Mouse (Mus musculus): ENCODE data around the gene Tmem63a. TPM values are rescaled to one million over a fixed set of nuclear protein-coding genes. Genes with fewer than 3 reads are reported as not detected.

The Tmem63a gene
- polyA plus RNA-seq, 2 experiments, result 4.6 to 6.8 TPM

GRCm38 (mm10) chr1:180990671-180991070 lies 48.5 kb downstream of the Tmem63a start:
- TF ChIP-seq CTCF (IDR thresholded peaks at IDR 0.05; ENCODE audit: low read depth), result no peak
- TF ChIP-seq EP300 (IDR thresholded peaks at IDR 0.05; ENCODE audit: low read depth), result no peak
- Histone ChIP-seq H3K27me3 (ENCODE audit: control insufficient read depth, insufficient read depth, low read length) (no peaks in the 10 kb centered on the region), H3K4me1 (replicated peaks; ENCODE audit: control insufficient read depth in 2 of 2, insufficient read depth in 2 of 2, low read length in 1 of 2) (no peaks in the 10 kb centered on the region), H3K36me3 (replicated peaks; ENCODE audit: control insufficient read depth, insufficient read depth, low read depth) (no peaks in the 10 kb centered on the region), H3K9ac (replicated peaks) (no peak overlapping the region), H3K9me3 (ENCODE audit: control insufficient read depth, low read length) (peaks cover 2% of the 10 kb centered on the region), H3K4me2 (ENCODE audit: low read depth) (no peak overlapping the region), H3K27ac (no peak overlapping the region), H3K4me3 (ENCODE audit: insufficient read depth in 1 of 2, low read depth in 2 of 2, low read length in 2 of 2) (no peak overlapping the region)
- ATAC-seq (ENCODE audit: insufficient read depth) (no peak), DNase-seq (ENCODE audit: low read depth in 3 of 3, low spot score in 3 of 3) (no peak)
- WGBS (ENCODE audit: insufficient replicate concordance), result 40% methylated on average over 3 of the region's 3 CpGs

- no peaks in the 10 kb centered on the region for H3K36me3 ChIP-seq (replicated peaks; ENCODE audit: control insufficient read depth, insufficient read depth, low read depth)
- no peak overlapping the region for H3K4me2 ChIP-seq (ENCODE audit: low read depth)
- peak in 2 of 3 experiments; percentile 30 to 39 for DNase-seq (ENCODE audit: low read depth in 3 of 3, low spot score in 3 of 3)
- H3K4me3 ChIP-seq (ENCODE audit: insufficient read depth in 1 of 2, low read depth in 2 of 2, low read length in 2 of 2), result no peak overlapping the region
- no peaks in the 10 kb centered on the region for H3K27me3 ChIP-seq (ENCODE audit: control insufficient read depth, insufficient read depth, low read length)
- no peak overlapping the region for H3K9ac ChIP-seq (replicated peaks)
- H3K27ac ChIP-seq, result no peak overlapping the region
- WGBS (ENCODE audit: insufficient replicate concordance), result 34% methylated on average over 3 of the region's 3 CpGs
- no peaks in the 10 kb centered on the region for H3K9me3 ChIP-seq (ENCODE audit: control insufficient read depth, low read length)
- H3K4me1 ChIP-seq (replicated peaks; ENCODE audit: control insufficient read depth in 2 of 2, insufficient read depth in 2 of 2, low read length in 1 of 2), result no peaks in the 10 kb centered on the region
- ATAC-seq (ENCODE audit: insufficient read depth), result no peak
- TF ChIP-seq CTCF (IDR thresholded peaks at IDR 0.05; ENCODE audit: low read depth) (peak; percentile 71), EP300 (IDR thresholded peaks at IDR 0.05; ENCODE audit: low read depth) (no peak)
Observed at GRCm38 (mm10) chr1:180992142-180992541, 50.0 kb downstream of the Tmem63a start.

- Histone ChIP-seq H3K9me3 (ENCODE audit: control insufficient read depth, low read length) (no peaks in the 10 kb centered on the region), H3K4me3 (ENCODE audit: insufficient read depth in 1 of 2, low read depth in 2 of 2, low read length in 2 of 2) (no peak overlapping the region), H3K27me3 (ENCODE audit: control insufficient read depth, insufficient read depth, low read length) (no peaks in the 10 kb centered on the region), H3K4me2 (ENCODE audit: low read depth) (no peak overlapping the region), H3K9ac (replicated peaks) (no peak overlapping the region), H3K36me3 (replicated peaks; ENCODE audit: control insufficient read depth, insufficient read depth, low read depth) (no peaks in the 10 kb centered on the region), H3K4me1 (replicated peaks; ENCODE audit: control insufficient read depth in 2 of 2, insufficient read depth in 2 of 2, low read length in 1 of 2) (peaks cover 0 to 2% of the 10 kb centered on the region in 2 experiments; a peak in 1 of 4 replicates), H3K27ac (no peak overlapping the region)
- TF ChIP-seq EP300 (IDR thresholded peaks at IDR 0.05; ENCODE audit: low read depth) (no peak), CTCF (IDR thresholded peaks at IDR 0.05; ENCODE audit: low read depth) (no peak)
- no peak for DNase-seq (ENCODE audit: low read depth in 3 of 3, low spot score in 3 of 3)
- ATAC-seq (ENCODE audit: insufficient read depth), result no peak
- WGBS (ENCODE audit: insufficient replicate concordance), result 48% methylated on average over 10 of the region's 10 CpGs
Observed at GRCm38 (mm10) chr1:181000501-181001092, 58.5 kb downstream of the Tmem63a start.

GRCm38 (mm10) chr1:181001217-181001616 lies 59.1 kb downstream of the Tmem63a start:
- DNase-seq (ENCODE audit: low read depth in 3 of 3, low spot score in 3 of 3) (no peak), ATAC-seq (ENCODE audit: insufficient read depth) (no peak)
- H3K4me3 ChIP-seq (ENCODE audit: insufficient read depth in 1 of 2, low read depth in 2 of 2, low read length in 2 of 2), result no peak overlapping the region
- no peaks in the 10 kb centered on the region for H3K9me3 ChIP-seq (ENCODE audit: control insufficient read depth, low read length)
- H3K4me1 ChIP-seq (replicated peaks; ENCODE audit: control insufficient read depth in 2 of 2, insufficient read depth in 2 of 2, low read length in 1 of 2), result peaks cover 0 to 2% of the 10 kb centered on the region in 2 experiments; a peak in 1 of 4 replicates
- no peaks in the 10 kb centered on the region for H3K27me3 ChIP-seq (ENCODE audit: control insufficient read depth, insufficient read depth, low read length)
- WGBS (ENCODE audit: insufficient replicate concordance), result 52% methylated on average over 3 of the region's 3 CpGs
- no peak overlapping the region for H3K9ac ChIP-seq (replicated peaks)
- no peak overlapping the region for H3K4me2 ChIP-seq (ENCODE audit: low read depth)
- no peak overlapping the region for H3K27ac ChIP-seq
- no peaks in the 10 kb centered on the region for H3K36me3 ChIP-seq (replicated peaks; ENCODE audit: control insufficient read depth, insufficient read depth, low read depth)
- no peak for TF ChIP-seq CTCF (IDR thresholded peaks at IDR 0.05; ENCODE audit: low read depth)
- no peak for TF ChIP-seq EP300 (IDR thresholded peaks at IDR 0.05; ENCODE audit: low read depth)

GRCm38 (mm10) chr1:181001621-181002020 lies 59.5 kb downstream of the Tmem63a start:
- 50% methylated on average over 3 of the region's 3 CpGs for WGBS (ENCODE audit: insufficient replicate concordance)
- DNase-seq (ENCODE audit: low read depth in 3 of 3, low spot score in 3 of 3), result no peak

More at GRCm38 (mm10) chr1:181001621-181002020, 59.5 kb downstream of the Tmem63a start:
- H3K36me3 ChIP-seq (replicated peaks; ENCODE audit: control insufficient read depth, insufficient read depth, low read depth), result no peaks in the 10 kb centered on the region
- no peaks in the 10 kb centered on the region for H3K27me3 ChIP-seq (ENCODE audit: control insufficient read depth, insufficient read depth, low read length)
- H3K4me3 ChIP-seq (ENCODE audit: insufficient read depth in 1 of 2, low read depth in 2 of 2, low read length in 2 of 2), result no peak overlapping the region
- ATAC-seq (ENCODE audit: insufficient read depth), result no peak
- no peaks in the 10 kb centered on the region for H3K9me3 ChIP-seq (ENCODE audit: control insufficient read depth, low read length)
- no peak overlapping the region for H3K27ac ChIP-seq
- TF ChIP-seq EP300 (IDR thresholded peaks at IDR 0.05; ENCODE audit: low read depth) (no peak), CTCF (IDR thresholded peaks at IDR 0.05; ENCODE audit: low read depth) (no peak)
- peaks cover 0 to 2% of the 10 kb centered on the region in 2 experiments; a peak in 1 of 4 replicates for H3K4me1 ChIP-seq (replicated peaks; ENCODE audit: control insufficient read depth in 2 of 2, insufficient read depth in 2 of 2, low read length in 1 of 2)
- no peak overlapping the region for H3K4me2 ChIP-seq (ENCODE audit: low read depth)
- no peak overlapping the region for H3K9ac ChIP-seq (replicated peaks)

Data from liver, embryonic 14.5 days (tissue).